ENCODE assay signal across 33 mouse cellular contexts in the genomic region with DNA sequence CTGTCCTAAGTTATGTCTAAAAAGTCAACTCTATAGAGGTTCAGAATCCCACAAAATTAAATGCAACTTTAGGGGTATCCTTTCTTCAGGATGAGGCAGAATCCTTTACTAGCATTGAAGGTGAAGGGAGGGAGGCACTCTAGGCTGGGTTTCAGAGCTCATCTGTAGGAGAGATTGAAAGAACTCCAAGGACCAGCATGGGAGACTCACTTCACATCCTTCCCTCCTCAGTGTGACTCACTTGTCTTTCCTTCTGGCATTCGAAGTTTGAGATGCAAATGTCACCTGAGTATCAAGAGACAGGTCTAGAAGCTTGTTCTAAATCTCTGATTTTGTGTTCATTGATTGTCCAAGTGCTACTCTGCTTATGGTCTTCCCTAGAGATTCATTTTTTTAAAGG.
"Had no signal": no experiment of that assay in that cellular context is flagged by ENCODE, and none has a peak within 500 bp of the region (broad histone marks: within the 10 kb centered on the region; RNA-seq: fewer than 3 reads in every experiment).

No protein-coding gene starts in this region.

- DNase-seq: heart, postnatal 10 days; heart, postnatal 14 days; heart, postnatal 36 days; heart, postnatal 4 days; kidney, adult 11 months; kidney, adult 18-20 months; kidney, adult 2 months; kidney, adult 8-10 months; kidney, adult 9 months; kidney, postnatal 10 days; kidney, postnatal 14 days; kidney, postnatal 25 days; kidney, postnatal 36 days; kidney, postnatal 4 days; layer of hippocampus, adult 9-11 months; layer of hippocampus, postnatal 36 days had no signal

- H3K27ac ChIP-seq: heart, embryonic 10.5 days; heart, embryonic 13.5 days; heart, embryonic 15.5 days; hindbrain, embryonic 10.5 days; hindbrain, embryonic 12.5 days; hindbrain, embryonic 13.5 days; hindbrain, embryonic 14.5 days; hindbrain, embryonic 15.5 days; hindbrain, postnatal 0 days; intestine, embryonic 15.5 days; kidney, embryonic 15.5 days; kidney, postnatal 0 days had no signal

- H3K4me3 ChIP-seq: heart, embryonic 10.5 days; heart, embryonic 12.5 days; heart, embryonic 13.5 days; heart, embryonic 15.5 days; hindbrain, embryonic 10.5 days; hindbrain, embryonic 12.5 days; hindbrain, embryonic 13.5 days; hindbrain, embryonic 15.5 days; intestine, embryonic 15.5 days; kidney, embryonic 15.5 days had no signal

- ATAC-seq: hindbrain, embryonic 16.5 days; hindbrain, postnatal 0 days; inflammation-experienced regulatory T-cells, adult 6 months; intestine, embryonic 15.5 days; intestine, embryonic 16.5 days; intestine, postnatal 0 days had no signal
